In the genomic region with DNA sequence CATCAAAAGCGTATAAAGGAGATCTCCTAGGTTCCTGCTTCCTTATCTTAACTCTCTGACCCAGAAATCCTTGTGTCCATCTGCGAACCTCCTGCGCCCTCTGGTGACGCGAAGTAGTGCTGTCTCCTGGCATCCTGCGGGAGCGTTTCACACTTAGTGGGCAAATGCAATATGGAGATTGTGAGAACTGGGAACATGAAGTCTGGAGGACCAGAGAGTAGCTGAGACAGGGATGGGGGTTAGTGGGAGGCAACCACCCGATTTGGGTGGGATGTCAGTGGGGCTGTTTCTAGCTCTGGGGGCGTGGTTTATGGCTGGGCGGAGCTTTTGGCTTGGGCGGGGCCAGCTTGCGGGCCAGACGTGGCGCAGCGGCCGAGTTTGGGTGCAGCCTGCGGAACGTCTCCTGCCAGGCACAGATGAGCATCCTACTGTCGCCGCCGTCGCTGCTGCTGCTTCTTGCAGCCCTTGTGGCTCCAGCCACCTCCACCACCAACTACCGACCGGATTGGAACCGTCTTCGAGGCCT, we compare ENCODE assay signal across 8 mouse cellular contexts. TPM values are rescaled to one million over a fixed set of nuclear protein-coding genes. Genes with fewer than 3 reads are reported as not detected.
A peak's percentile ranks its signal among the peaks of the same experiment; 100 is the strongest.
DNase-seq lines count a peak whose midpoint lies in the region; ATAC-seq and TF ChIP-seq lines count a peak whose summit lies in the region.

Gene Selenom (plus strand): TSS at position 156 of the 526 bp plus-strand sequence.

- H3K36me3 ChIP-seq in E14TG2a.4 (ENCODE audit: insufficient read depth, low read length), result peaks cover 12% of the 10 kb centered on the region
- H3K36me3 ChIP-seq in forebrain, embryonic 13.5 days (ENCODE audit: poor library complexity, severe bottlenecking), result no peaks in the 10 kb centered on the region
- no peaks in the 10 kb centered on the region for H3K36me3 ChIP-seq in liver, postnatal 0 days (replicated peaks; ENCODE audit: insufficient read depth, low read length)
- no peaks in the 10 kb centered on the region for H3K36me3 ChIP-seq in neural tube, embryonic 14.5 days (ENCODE audit: control insufficient read depth, insufficient read depth, low read length)

- DNase-seq in c-Kit-positive CD71-positive TER-119-positive erythroid progenitor cells, embryonic 14.5 days (ENCODE audit: low spot score), result peak; percentile 69
- DNase-seq in heart, postnatal 10 days, result peak; percentile 93
- DNase-seq in large intestine, adult 2 months (ENCODE audit: low read depth, low spot score), result peak; percentile 77
- DNase-seq in liver, postnatal 0 days, result peak; percentile 84
- peak; percentile 94 for DNase-seq in testis, postnatal 10 days (ENCODE audit: low spot score)

- H3K27ac ChIP-seq in forebrain, embryonic 13.5 days, result no peak within 1 kb of the TSS
- H3K27ac ChIP-seq in liver, postnatal 0 days (ENCODE audit: low read depth), result no peak within 1 kb of the TSS
- no peak within 1 kb of the TSS; the same call in 1 of the 2 replicates for H3K27ac ChIP-seq in neural tube, embryonic 14.5 days (ENCODE audit: low read depth, low read length)

- H3K9ac ChIP-seq in forebrain, embryonic 13.5 days, result peak within 1 kb of the TSS; percentile 67
- H3K9ac ChIP-seq in liver, postnatal 0 days (replicated peaks), result peak within 1 kb of the TSS; percentile 39; the same call in 1 of the 2 replicates
- H3K9ac ChIP-seq in neural tube, embryonic 14.5 days (replicated peaks; ENCODE audit: low read depth, low read length), result peak within 1 kb of the TSS; percentile 48

- TF ChIP-seq EP300 in liver, postnatal 0 days (IDR thresholded peaks at IDR 0.05; ENCODE audit: low read depth), result no peak

- ATAC-seq in forebrain, embryonic 13.5 days, result peak; percentile 76
- ATAC-seq in liver, postnatal 0 days, result peak; percentile 82
- peak; percentile 70 for ATAC-seq in neural tube, embryonic 14.5 days (ENCODE audit: low read depth)

- H3K9me3 ChIP-seq in E14TG2a.4 (ENCODE audit: low read length), result no peaks in the 10 kb centered on the region
- no peaks in the 10 kb centered on the region for H3K9me3 ChIP-seq in forebrain, embryonic 13.5 days (replicated peaks)
- H3K9me3 ChIP-seq in liver, postnatal 0 days (ENCODE audit: low read length), result no peaks in the 10 kb centered on the region
- no peaks in the 10 kb centered on the region for H3K9me3 ChIP-seq in neural tube, embryonic 14.5 days (ENCODE audit: control insufficient read depth, low read length)

- under 1% methylated on average over 26 of the region's 26 CpGs for WGBS in forebrain, embryonic 13.5 days
- WGBS in large intestine, adult 2 months, result under 1% methylated on average over 26 of the region's 26 CpGs
- 1% methylated on average over 26 of the region's 26 CpGs for WGBS in liver, postnatal 0 days (ENCODE audit: insufficient replicate concordance)
- WGBS in neural tube, embryonic 14.5 days, result under 1% methylated on average over 26 of the region's 26 CpGs

- TF ChIP-seq CTCF in E14TG2a.4 (conservative IDR thresholded peaks at IDR 0.05; ENCODE audit: low read length), result peak; percentile 64
- peak; percentile 97 for TF ChIP-seq CTCF in liver, postnatal 0 days (IDR thresholded peaks at IDR 0.05; ENCODE audit: low read depth)

- H3K27me3 ChIP-seq in E14TG2a.4 (ENCODE audit: insufficient read depth, low read length), result peaks cover 52% of the 10 kb centered on the region
- H3K27me3 ChIP-seq in forebrain, embryonic 13.5 days, result peaks cover 38% of the 10 kb centered on the region
- peaks cover 27% of the 10 kb centered on the region for H3K27me3 ChIP-seq in liver, postnatal 0 days (ENCODE audit: insufficient read depth, low read length)
- peaks cover 9% of the 10 kb centered on the region for H3K27me3 ChIP-seq in neural tube, embryonic 14.5 days (ENCODE audit: control insufficient read depth, insufficient read depth, low read length)

- H3K4me2 ChIP-seq in forebrain, embryonic 13.5 days, result peak within 1 kb of the TSS; percentile 68
- H3K4me2 ChIP-seq in liver, postnatal 0 days (ENCODE audit: low read depth, low read length), result peak within 1 kb of the TSS; percentile 71
- H3K4me2 ChIP-seq in neural tube, embryonic 14.5 days (ENCODE audit: low read depth, low read length), result peak within 1 kb of the TSS; percentile 54

- peaks cover 47% of the 10 kb centered on the region for H3K4me1 ChIP-seq in E14TG2a.4 (replicated peaks; ENCODE audit: low read depth, low read length)
- H3K4me1 ChIP-seq in forebrain, embryonic 13.5 days, result peaks cover 25% of the 10 kb centered on the region
- H3K4me1 ChIP-seq in liver, postnatal 0 days (ENCODE audit: insufficient read depth), result peaks cover 18% of the 10 kb centered on the region
- peaks cover 19% of the 10 kb centered on the region; the same call in 1 of the 2 replicates for H3K4me1 ChIP-seq in neural tube, embryonic 14.5 days (ENCODE audit: control insufficient read depth, insufficient read depth, low read length)

- H3K4me3 ChIP-seq in E14TG2a.4 (replicated peaks; ENCODE audit: low read length), result peak within 1 kb of the TSS; percentile 79
- peak within 1 kb of the TSS; percentile 46 for H3K4me3 ChIP-seq in forebrain, embryonic 13.5 days
- H3K4me3 ChIP-seq in liver, postnatal 0 days (ENCODE audit: low read depth, low read length), result peak within 1 kb of the TSS; percentile 41
- peak within 1 kb of the TSS; percentile 41 for H3K4me3 ChIP-seq in neural tube, embryonic 14.5 days (ENCODE audit: low read depth, low read length)

- intact Hi-C loops in heart, postnatal 10 days (cut with DNase I), result loop anchor here (1.0 to 5.0 kb wide), 4 partner anchors 42 to 167 kb away; no protein-coding TSS in a partner anchor

RNA-seq across cellular contexts. Expression of gene Selenom, which starts in this region (rescaled TPM):
- polyA plus RNA-seq in forebrain, embryonic 13.5 days (2015; fragmentation: Nextera tagmentation; extraction: Ambion mirVana), result 28.2 and 30.3 TPM in 2 replicates
- total RNA-seq in heart, postnatal 10 days (2021), result 10 to 100 TPM; 57.2 to 57.3 TPM
- polyA plus RNA-seq in large intestine, adult 2 months (2012; rRNA removed), result 182 and 262 TPM in 2 replicates
- 9.9 and 11.7 TPM in 2 replicates for polyA plus RNA-seq in liver, postnatal 0 days (2015; fragmentation: Nextera tagmentation; extraction: Ambion mirVana)
- 98.1 and 127 TPM in 2 replicates for polyA plus RNA-seq in neural tube, embryonic 14.5 days (2014; fragmentation: Nextera tagmentation; extraction: Ambion mirVana)
